Mouse (Mus musculus) myocyte (in vitro differentiated cells): ENCODE data around the gene Bcl2l1.
A peak's percentile ranks its signal among the peaks of the same experiment; 100 is the strongest.

Experiments
- CEBPB ChIP-seq: IDR thresholded peaks from 2 replicates; pipeline ENCODE4 v1.6.1; 2011; ENCODE audit warnings: mild to moderate bottlenecking, moderate library complexity; ENCODE audit not compliant: poor library complexity, insufficient read depth, severe bottlenecking
- E2F4 ChIP-seq: IDR thresholded peaks from one replicate; pipeline ENCODE4 v1.6.1; 2011; ENCODE audit warnings: mild to moderate bottlenecking, control low read depth, moderate library complexity; ENCODE audit not compliant: insufficient read depth
- MAX ChIP-seq: IDR thresholded peaks from one replicate; pipeline ENCODE4 v1.6.1; 2011; ENCODE audit warnings: low read depth, mild to moderate bottlenecking, control low read depth
- MYOD1 ChIP-seq, 3 experiments: IDR thresholded peaks; one replicate each; pipeline ENCODE4 v1.6.1; 2011; ENCODE audit warnings: control low read depth in 2 of 3, low read depth in 2 of 3, mild to moderate bottlenecking in 2 of 3, moderate library complexity in 1 of 3; ENCODE audit not compliant: insufficient read length in 2 of 3, control insufficient read depth in 1 of 3
- MYOG ChIP-seq, 3 experiments: IDR thresholded peaks; one replicate each; pipeline ENCODE4 v1.6.1; 2011; ENCODE audit warnings: control low read depth in 2 of 3, low read depth in 2 of 3, mild to moderate bottlenecking in 2 of 3; ENCODE audit not compliant: insufficient read length in 2 of 3, control insufficient read depth in 1 of 3, insufficient read depth in 1 of 3
- POLR2A ChIP-seq: IDR thresholded peaks from one replicate; pipeline ENCODE4 v1.6.1; 2011; ENCODE audit warnings: low read depth, mild to moderate bottlenecking, control low read depth, moderate library complexity; ENCODE audit not compliant: insufficient read length
- POLR2AphosphoS2 ChIP-seq: IDR thresholded peaks from one replicate; pipeline ENCODE4 v1.6.1; 2011; ENCODE audit warnings: low read depth, control low read depth; ENCODE audit not compliant: insufficient read length
- REST ChIP-seq: IDR thresholded peaks from one replicate; pipeline ENCODE4 v1.6.1; 2011; ENCODE audit warnings: mild to moderate bottlenecking, control low read depth, moderate library complexity; ENCODE audit not compliant: insufficient read depth, insufficient read length
- TCF12 ChIP-seq: IDR thresholded peaks from one replicate; pipeline ENCODE4 v1.6.1; 2011; ENCODE audit warnings: mild to moderate bottlenecking, control low read depth; ENCODE audit not compliant: poor library complexity, insufficient read depth, severe bottlenecking
- TCF3 ChIP-seq: IDR thresholded peaks from one replicate; pipeline ENCODE4 v1.6.1; 2011; ENCODE audit warnings: low read depth, control low read depth; ENCODE audit not compliant: insufficient read length
- USF1 ChIP-seq: IDR thresholded peaks from one replicate; pipeline ENCODE4 v1.6.1; 2011; ENCODE audit warnings: low read depth, mild to moderate bottlenecking, control low read depth, moderate library complexity

GRCm38 (mm10) chr2:152739031-152739841 lies 92.3 kb downstream of the Bcl2l1 start:
- TF ChIP-seq TCF12 (no peak), POLR2AphosphoS2 (peak; percentile 69), USF1 (no peak), MYOG (IDR thresholded peaks at IDR 0.05; ENCODE audit: control insufficient read depth in 1 of 3, insufficient read depth in 1 of 3, insufficient read length in 2 of 3, low read depth in 2 of 3) (peak in 2 of 3 experiments; percentile 40 to 57), POLR2A (peak; percentile 29), E2F4 (no peak), REST (no peak), CEBPB (peak; percentile 16; the same call in 1 of the 2 replicates), MAX (no peak), TCF3 (no peak), MYOD1 (IDR thresholded peaks at IDR 0.05; ENCODE audit: control insufficient read depth in 1 of 3, insufficient read length in 2 of 3, low read depth in 2 of 3) (peak in 1 of 3 experiments; percentile 51)
